Mouse (Mus musculus) bone marrow macrophage, adult 2 months (primary cell): Measurements from ENCODE around the gene Cdv3.
"Not testable (repeated sequence)": the region's sequence is repeated elsewhere in the genome, so short reads cannot be mapped to it uniquely, and the experiment has no call there.

ENCODE experiments used
- CTCF ChIP-seq: IDR thresholded peaks from 2 replicates; pipeline ENCODE4 v1.5.1; 2012; ENCODE audit warnings: low read depth, mild to moderate bottlenecking, low read length, moderate library complexity
- POLR2A ChIP-seq: IDR thresholded peaks from 2 replicates; pipeline ENCODE4 v1.6.1; 2012; ENCODE audit warnings: mild to moderate bottlenecking, low read depth, low read length, borderline replicate concordance

GRCm38 (mm10) chr9:103353500-103354260 is 12.0 kb downstream of the Cdv3 start:
- TF ChIP-seq POLR2A, CTCF: not testable (repeated sequence)
